13 mouse cellular contexts compared by ENCODE assay signal in genomic region chr8:79355721-79356434, GRCm38 (mm10). TPM values are rescaled to one million over a fixed set of nuclear protein-coding genes. Genes with fewer than 3 reads are reported as not detected.
A peak's percentile ranks its signal among the peaks of the same experiment; 100 is the strongest.
DNase-seq lines count a peak whose midpoint lies in the region; ATAC-seq and TF ChIP-seq lines count a peak whose summit lies in the region.
"Had no signal": no experiment of that assay in that cellular context is flagged by ENCODE, and none has a peak within 500 bp of the region (broad histone marks: within the 10 kb centered on the region; RNA-seq: fewer than 3 reads in every experiment).

No protein-coding gene starts in this region.

- no peaks in the 10 kb centered on the region for H3K27me3 ChIP-seq in hindbrain, embryonic 16.5 days (replicated peaks; ENCODE audit: control insufficient read depth, insufficient read depth, low read length)
- H3K27me3 ChIP-seq in midbrain, postnatal 0 days (ENCODE audit: insufficient read depth, low read length) = no peaks in the 10 kb centered on the region
- H3K27me3 ChIP-seq: lung, embryonic 15.5 days had no signal

- H3K4me1 ChIP-seq in hindbrain, embryonic 16.5 days (ENCODE audit: control insufficient read depth, insufficient read depth, low read depth, low read length) = peaks cover 19% of the 10 kb centered on the region
- H3K4me1 ChIP-seq in midbrain, postnatal 0 days (ENCODE audit: insufficient read depth, low read length) = no peaks in the 10 kb centered on the region

- ATAC-seq in hindbrain, embryonic 16.5 days = peak; percentile 49
- peak; percentile 52; the same call in 1 of the 2 replicates for ATAC-seq in midbrain, postnatal 0 days (ENCODE audit: low FRiP score)
- ATAC-seq in activated CD4-positive, CD25-positive, alpha-beta regulatory T cell, adult 4 months = no peak

- H3K4me2 ChIP-seq in hindbrain, embryonic 16.5 days (ENCODE audit: low read length) = no peak overlapping the region
- no peak overlapping the region for H3K4me2 ChIP-seq in midbrain, postnatal 0 days (ENCODE audit: low read depth, low read length, poor library complexity, severe bottlenecking)
- H3K4me2 ChIP-seq: lung, embryonic 15.5 days had no signal

- H3K9ac ChIP-seq in hindbrain, embryonic 16.5 days (ENCODE audit: low read depth, low read length) = peak overlapping the region; percentile 7; the same call in 1 of the 2 replicates
- 0 out of 2 replicates have a peak overlapping the region, but pooled peaks have one; percentile 4 for H3K9ac ChIP-seq in midbrain, postnatal 0 days (replicated peaks; ENCODE audit: low read length, poor library complexity, severe bottlenecking)
- H3K9ac ChIP-seq: lung, embryonic 15.5 days had no signal

- peak; percentile 13 for DNase-seq in embryo, embryonic 11 days
- DNase-seq in embryo, embryonic 9.5 days (ENCODE audit: extremely low spot score) = no peak
- DNase-seq in brain, embryonic 14.5 days (ENCODE audit: low read depth) = peak; percentile 90
- peak; percentile 27 for DNase-seq in midbrain, postnatal 0 days (ENCODE audit: low spot score)
- DNase-seq in adipocyte (ENCODE audit: low spot score) = no peak
- no peak for DNase-seq in frontal cortex, postnatal 10 days (ENCODE audit: low spot score in 2 of 2)
- DNase-seq: adrenal gland, adult 8-10 months; gastrocnemius, postnatal 36 days; kidney, postnatal 25 days; right cerebral cortex, postnatal 14 days had no signal

- H3K27ac ChIP-seq in hindbrain, embryonic 16.5 days (ENCODE audit: low read depth, low read length) = no peak overlapping the region
- H3K27ac ChIP-seq in midbrain, postnatal 0 days (ENCODE audit: low read depth, low read length) = no peak overlapping the region
- H3K27ac ChIP-seq: lung, embryonic 15.5 days had no signal

- H3K36me3 ChIP-seq in hindbrain, embryonic 16.5 days (ENCODE audit: control insufficient read depth, insufficient read depth, low read length) = peaks cover 9% of the 10 kb centered on the region; the same call in 1 of the 2 replicates
- H3K36me3 ChIP-seq in midbrain, postnatal 0 days (ENCODE audit: insufficient read depth, low read length) = 0 out of 2 replicates have a peak, but pooled peaks cover 12% of the 10 kb centered on the region

- H3K9me3 ChIP-seq in hindbrain, embryonic 16.5 days (ENCODE audit: control insufficient read depth, low read length) = no peaks in the 10 kb centered on the region
- H3K9me3 ChIP-seq in midbrain, postnatal 0 days (ENCODE audit: low read length) = no peaks in the 10 kb centered on the region
- H3K9me3 ChIP-seq: lung, embryonic 15.5 days had no signal

- no peak for TF ChIP-seq POLR2A in brain, embryonic 14.5 days (IDR thresholded peaks at IDR 0.05; ENCODE audit: borderline replicate concordance, extremely low read depth, insufficient read depth, insufficient read length, poor library complexity, severe bottlenecking)

- 36% methylated on average over 16 of the region's 16 CpGs for WGBS in hindbrain, embryonic 16.5 days
- WGBS in midbrain, postnatal 0 days = 39% methylated on average over 16 of the region's 16 CpGs

- no peak for TF ChIP-seq CTCF in brain, embryonic 14.5 days (IDR thresholded peaks at IDR 0.05; ENCODE audit: borderline replicate concordance, extremely low read depth, insufficient read depth, insufficient read length)
- no peak for TF ChIP-seq CTCF in midbrain, postnatal 0 days (IDR thresholded peaks at IDR 0.05)

- H3K4me3 ChIP-seq in hindbrain, embryonic 16.5 days (ENCODE audit: low read length) = no peak overlapping the region
- H3K4me3 ChIP-seq in midbrain, postnatal 0 days (ENCODE audit: low read depth, low read length) = no peak overlapping the region
- H3K4me3 ChIP-seq: lung, embryonic 15.5 days had no signal

RNA-seq across cellular contexts. Expression of gene Smad1, which starts 43.4 kb away (rescaled TPM):
- polyA plus RNA-seq in brain, embryonic 14.5 days (2012; rRNA removed) = 58.1 and 69.3 TPM in 2 replicates
- polyA plus RNA-seq in hindbrain, embryonic 16.5 days (2015; fragmentation: Nextera tagmentation; extraction: Ambion mirVana) = 55.2 and 62.3 TPM in 2 replicates
- total RNA-seq in midbrain, postnatal 0 days (2014; rRNA removed) = 75.6 and 78.8 TPM in 2 replicates
- 49.1 and 52.5 TPM in 2 replicates for polyA plus RNA-seq in midbrain, postnatal 0 days (2015; fragmentation: Nextera tagmentation; extraction: Ambion mirVana)
- 1 to 10 TPM; 4.7 to 5.4 TPM for polyA plus RNA-seq in activated CD4-positive, CD25-positive, alpha-beta regulatory T cell, adult 4 months (2017; shearing (Covaris generic))

Comparison
In these comparisons a context has a peak if more than half of its experiments do, and no peak if none do; other contexts are left out.
1. DNase-seq: peak in embryo, embryonic 11 days (single experiment), brain, embryonic 14.5 days (single experiment) and midbrain, postnatal 0 days (single experiment); none in embryo, embryonic 9.5 days (single experiment), adipocyte (single experiment) and frontal cortex, postnatal 10 days (0 of 2).